Mouse (Mus musculus): Measurements from ENCODE around the gene Naxd. TPM values are rescaled to one million over a fixed set of nuclear protein-coding genes. Genes with fewer than 3 reads are reported as not detected.

The Naxd gene
- polyA plus RNA-seq, 1 experiment from 2014 or later, result 148 TPM

Other genes starting within 250 kb of the Naxd start
- 43.0 and 43.6 TPM in 2 replicates for gene Col4a2, start 184.7 kb upstream of the Naxd start, polyA plus RNA-seq (2015; fragmentation: Nextera tagmentation; extraction: Ambion mirVana)
- gene Col4a1, start 184.7 kb upstream of the Naxd start, polyA plus RNA-seq (2015; fragmentation: Nextera tagmentation; extraction: Ambion mirVana), result 91.8 and 92.1 TPM in 2 replicates
- gene Rab20, start 18.8 kb upstream of the Naxd start, polyA plus RNA-seq (2015; fragmentation: Nextera tagmentation; extraction: Ambion mirVana), result 1.3 and 1.5 TPM in 2 replicates
- gene Cars2, start 53.3 kb downstream of the Naxd start, polyA plus RNA-seq (2015; fragmentation: Nextera tagmentation; extraction: Ambion mirVana), result 23.2 and 25.2 TPM in 2 replicates
- 45.7 TPM in 2 replicates for gene Ing1, start 58.1 kb downstream of the Naxd start, polyA plus RNA-seq (2015; fragmentation: Nextera tagmentation; extraction: Ambion mirVana)
- gene Ankrd10, start 138.3 kb downstream of the Naxd start, polyA plus RNA-seq (2015; fragmentation: Nextera tagmentation; extraction: Ambion mirVana), result 81.3 and 82.8 TPM in 2 replicates
- gene 1700016D06Rik, start 203.6 kb downstream of the Naxd start, polyA plus RNA-seq (2015; fragmentation: Nextera tagmentation; extraction: Ambion mirVana), result not detected in 2 replicates
- gene Arhgef7, start 230.2 kb downstream of the Naxd start, polyA plus RNA-seq (2015; fragmentation: Nextera tagmentation; extraction: Ambion mirVana), result 73.4 and 81.0 TPM in 2 replicates

Measured in hindbrain, embryonic 15.5 days (tissue).